Mouse (Mus musculus): Measurements from ENCODE around the gene BC048679. TPM values are rescaled to one million over a fixed set of nuclear protein-coding genes. Genes with fewer than 3 reads are reported as not detected.

Gene BC048679
- total and polyA plus RNA-seq, 3 experiments, result not detected

- Histone ChIP-seq H3K27me3 (replicated peaks) (peaks cover 25% of the 10 kb centered on the region), H3K79me2 (replicated peaks; ENCODE audit: control insufficient read depth, extremely low read depth, insufficient read depth, poor library complexity, severe bottlenecking) (no peaks in the 10 kb centered on the region), H3K9me3 (replicated peaks; ENCODE audit: low read length) (peaks cover 10% of the 10 kb centered on the region), H3K27ac (ENCODE audit: insufficient read depth, low read depth) (no peak overlapping the region), H3K36me3 (replicated peaks in 1 of 2; ENCODE audit: control insufficient read depth in 1 of 2, insufficient read depth in 1 of 2, low read length in 1 of 2) (no peaks in the 10 kb centered on the region), H3K4me1 (ENCODE audit: control insufficient read depth in 1 of 2, insufficient read depth in 2 of 2) (no peaks in the 10 kb centered on the region), H3K9ac (ENCODE audit: insufficient read depth, low read depth) (no peak overlapping the region), H3K4me2 (ENCODE audit: insufficient read depth, low read depth, poor library complexity, severe bottlenecking) (no peak overlapping the region), H3K4me3 (replicated peaks in 1 of 3; ENCODE audit: low read depth in 2 of 3, low read length in 2 of 3, poor library complexity in 1 of 3) (no peak overlapping the region)
- DNase-seq (ENCODE audit: extremely low read depth), result no peak
- TF ChIP-seq SIN3A (IDR thresholded peaks at IDR 0.05; ENCODE audit: low read length) (no peak), ELF1 (IDR thresholded peaks at IDR 0.05; ENCODE audit: low read depth, low read length) (no peak), TCF12 (IDR thresholded peaks at IDR 0.05; ENCODE audit: low read depth, low read length) (no peak), CTCF (conservative IDR thresholded peaks at IDR 0.05 in 1 of 2, IDR thresholded peaks at IDR 0.05 in 1 of 2; ENCODE audit: low read depth in 2 of 2, low read length in 2 of 2) (no peak), E2F4 (IDR thresholded peaks at IDR 0.05; ENCODE audit: insufficient replicate concordance, low read depth, low read length) (no peak), CHD2 (IDR thresholded peaks at IDR 0.05; ENCODE audit: low read length) (no peak), SMC3 (IDR thresholded peaks at IDR 0.05; ENCODE audit: low read depth, low read length) (no peak), NRF1 (IDR thresholded peaks at IDR 0.05; ENCODE audit: low read depth, low read length) (no peak), RAD21 (IDR thresholded peaks at IDR 0.05; ENCODE audit: low read depth, low read length) (no peak), TBP (conservative IDR thresholded peaks at IDR 0.05; ENCODE audit: low read depth, low read length) (no peak)
- in situ Hi-C loops (cut with MboI; ENCODE audit: low pct_ligation_motif_present, low pct_unique_long_range_greater_than_20kb, low sequenced_read_pairs) (no loop called here), dilution Hi-C loops (cut with MboI; ENCODE audit: extremely low pct_ligation_motif_present, extremely low pct_unique_long_range_greater_than_20kb, low sequenced_read_pairs) (no loop called here)
Observed at GRCm38 (mm10) chr7:81454331-81455039, 43.6 kb downstream of the BC048679 start.

GRCm38 (mm10) chr7:81453443-81454274 is 44.4 kb downstream of the BC048679 start:
- TF ChIP-seq MEF2A (IDR thresholded peaks at IDR 0.05; ENCODE audit: borderline replicate concordance, low read depth, low read length) (no peak), EP300 (IDR thresholded peaks at IDR 0.05; ENCODE audit: low read length) (no peak), GABPA (IDR thresholded peaks at IDR 0.05; ENCODE audit: insufficient replicate concordance, low read depth, low read length) (no peak), TCF12 (IDR thresholded peaks at IDR 0.05; ENCODE audit: low read depth, low read length) (no peak), MXI1 (IDR thresholded peaks at IDR 0.05; ENCODE audit: low read depth, low read length) (no peak), MYC (IDR thresholded peaks at IDR 0.05; ENCODE audit: low read depth, low read length) (no peak), TBP (conservative IDR thresholded peaks at IDR 0.05; ENCODE audit: low read depth, low read length) (no peak), MAFK (IDR thresholded peaks at IDR 0.05; ENCODE audit: insufficient replicate concordance, low read length) (no peak), UBTF (IDR thresholded peaks at IDR 0.05; ENCODE audit: low read depth, low read length) (no peak), RAD21 (IDR thresholded peaks at IDR 0.05; ENCODE audit: low read depth, low read length) (no peak), CHD1 (IDR thresholded peaks at IDR 0.05; ENCODE audit: low read depth, low read length) (no peak), IRF4 (IDR thresholded peaks at IDR 0.05; ENCODE audit: low read depth, low read length) (no peak)
- Histone ChIP-seq H3K27me3 (replicated peaks) (peaks cover 17% of the 10 kb centered on the region), H3K36me3 (replicated peaks in 1 of 2; ENCODE audit: control insufficient read depth in 1 of 2, insufficient read depth in 1 of 2, low read length in 1 of 2) (no peaks in the 10 kb centered on the region), H3K4me3 (replicated peaks in 1 of 3; ENCODE audit: low read depth in 2 of 3, low read length in 2 of 3, poor library complexity in 1 of 3) (no peak overlapping the region), H3K4me2 (ENCODE audit: insufficient read depth, low read depth, poor library complexity, severe bottlenecking) (no peak overlapping the region), H3K79me2 (replicated peaks; ENCODE audit: control insufficient read depth, extremely low read depth, insufficient read depth, poor library complexity, severe bottlenecking) (no peaks in the 10 kb centered on the region), H3K4me1 (ENCODE audit: control insufficient read depth in 1 of 2, insufficient read depth in 2 of 2) (no peaks in the 10 kb centered on the region), H3K9ac (ENCODE audit: insufficient read depth, low read depth) (no peak overlapping the region), H3K9me3 (replicated peaks; ENCODE audit: low read length) (peaks cover 10% of the 10 kb centered on the region), H3K27ac (ENCODE audit: insufficient read depth, low read depth) (no peak overlapping the region)
- dilution Hi-C loops (cut with MboI; ENCODE audit: extremely low pct_ligation_motif_present, extremely low pct_unique_long_range_greater_than_20kb, low sequenced_read_pairs), result no loop called here
- in situ Hi-C loops (cut with MboI; ENCODE audit: low pct_ligation_motif_present, low pct_unique_long_range_greater_than_20kb, low sequenced_read_pairs), result no loop called here
- DNase-seq (ENCODE audit: extremely low read depth), result no peak

All from CH12.LX (cell line).